Mouse (Mus musculus): ENCODE measurements around the gene Cd274.

DNA sequence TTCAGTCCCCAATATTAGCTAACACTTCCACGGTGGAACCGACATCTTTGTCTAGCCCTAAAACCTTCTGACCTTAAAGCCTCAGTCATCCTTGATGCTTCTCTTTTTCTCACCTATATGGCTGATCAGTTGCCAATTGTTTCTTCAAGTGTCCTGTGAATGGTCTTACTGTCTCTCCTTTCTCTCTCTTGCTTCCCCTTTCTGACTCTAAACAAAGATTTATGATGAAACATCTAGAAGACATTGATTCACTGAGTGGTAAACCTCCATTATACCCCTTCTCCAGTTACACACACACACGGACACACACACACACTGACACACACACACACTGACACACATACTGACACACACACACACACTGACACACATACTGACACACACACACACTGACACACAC is 47.3 kb downstream of the Cd274 start:
- TF ChIP-seq CTCF (IDR thresholded peaks at IDR 0.05; ENCODE audit: insufficient read depth, low read depth, low read length): no peak
- no peak for TF ChIP-seq POLR2A (IDR thresholded peaks at IDR 0.05; ENCODE audit: insufficient read depth, low read depth, low read length)
